Mouse (Mus musculus) cerebellum, postnatal 10 days (tissue): ENCODE results near the gene Kcnma1.
A peak's percentile ranks its signal among the peaks of the same experiment; 100 is the strongest.

Experiments used
- DNase-seq, 2 experiments: peaks; one replicate each; pipeline ENCODE4 v3.0.0; 2021; ENCODE audit warnings: mixed read lengths in 2 of 2

Kcnma1 gene

DNA sequence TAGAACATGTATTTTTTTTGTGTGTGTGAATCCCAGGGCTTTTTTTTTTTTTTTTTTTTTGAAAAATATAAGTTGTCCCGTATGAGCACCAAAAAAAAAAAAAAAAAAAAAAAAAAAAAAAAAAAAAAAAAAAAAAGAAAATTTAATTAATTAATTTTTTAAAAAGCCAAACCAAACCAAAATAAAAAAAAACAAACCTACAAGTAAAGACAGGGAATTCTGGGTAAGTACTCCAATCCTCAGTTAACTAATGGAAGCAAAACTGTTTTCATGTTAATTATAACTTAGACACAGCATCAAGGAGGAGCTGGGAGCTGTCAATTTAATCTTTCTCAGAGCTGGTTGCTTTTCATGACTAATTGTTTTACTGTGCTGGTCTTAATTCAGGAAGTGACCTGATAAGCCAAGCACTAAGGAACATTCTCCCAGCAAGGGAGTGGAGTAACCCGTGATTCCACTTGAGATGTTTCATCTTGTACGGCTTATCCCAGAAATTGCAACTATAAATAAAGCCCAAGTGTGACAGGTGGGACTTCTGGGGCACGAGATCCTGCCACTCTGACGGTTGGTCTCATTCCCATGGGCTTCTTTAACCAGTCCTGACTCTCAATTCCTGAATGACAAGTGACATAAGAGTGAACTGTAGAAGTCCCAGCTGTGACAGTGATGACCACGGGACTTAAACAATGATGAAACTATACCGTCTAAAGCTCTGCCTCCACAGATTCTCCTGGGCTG is 424.4 kb downstream of the Kcnma1 start:
- DNase-seq, result no peak

DNA sequence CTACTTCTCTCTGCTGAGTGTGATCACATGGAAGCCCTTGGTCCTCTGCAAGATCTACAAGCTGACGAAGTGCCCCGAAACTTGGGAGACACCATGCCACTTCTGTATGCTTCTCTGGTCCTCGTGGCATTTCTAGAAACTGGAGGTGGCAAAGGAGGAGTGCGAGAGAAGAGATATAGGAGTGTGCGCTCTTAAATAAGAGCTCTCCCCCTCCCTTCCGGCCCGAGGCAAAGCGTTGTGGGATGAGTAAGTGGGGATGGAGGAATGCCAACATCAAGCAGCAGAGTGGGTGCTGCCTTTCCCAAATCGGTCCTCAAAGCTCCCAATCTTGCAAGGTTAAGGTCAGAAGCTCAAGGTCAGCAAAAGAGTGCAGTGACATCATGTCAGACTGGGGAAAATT is 426.8 kb downstream of the Kcnma1 start:
- no peak for DNase-seq

DNA sequence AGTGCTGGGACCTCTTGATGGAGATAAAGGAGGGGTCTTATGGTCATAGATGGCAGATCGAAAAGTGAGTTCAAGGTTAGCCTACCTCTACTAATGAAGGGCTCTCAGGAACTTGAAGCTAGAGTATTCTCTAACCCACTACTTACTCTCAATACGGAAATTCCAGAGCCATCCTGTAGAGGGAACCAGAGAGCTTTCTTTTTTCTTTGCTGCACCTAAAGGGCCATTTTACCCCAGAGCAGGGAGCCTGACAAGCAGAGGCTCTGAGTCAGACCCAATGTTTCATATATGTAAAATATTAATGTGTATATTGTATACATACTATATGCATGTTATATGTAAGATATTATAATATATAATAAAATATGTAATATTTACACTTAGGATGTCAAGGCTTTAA is 431.1 kb downstream of the Kcnma1 start:
- peak; percentile 84 to 90 for DNase-seq

DNA sequence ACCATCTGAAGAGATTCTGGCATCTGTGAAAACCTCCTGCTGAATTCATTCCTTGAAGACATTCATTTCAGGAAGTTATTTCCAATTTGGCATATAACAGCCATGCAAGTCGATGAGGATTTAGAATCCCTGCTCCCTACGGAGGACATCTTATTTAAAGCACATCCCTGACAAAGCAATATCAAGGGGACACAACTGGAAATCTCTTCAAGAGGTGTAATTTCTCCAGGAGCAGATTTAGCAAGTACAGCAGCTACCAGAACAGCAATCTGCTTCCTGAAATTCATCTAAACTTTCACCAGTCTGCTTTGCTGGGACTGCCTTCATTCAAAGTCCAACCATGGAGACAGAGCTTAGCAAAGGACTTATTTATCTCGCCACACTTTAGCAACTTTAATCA is 433.0 kb downstream of the Kcnma1 start:
- DNase-seq, result no peak

DNA sequence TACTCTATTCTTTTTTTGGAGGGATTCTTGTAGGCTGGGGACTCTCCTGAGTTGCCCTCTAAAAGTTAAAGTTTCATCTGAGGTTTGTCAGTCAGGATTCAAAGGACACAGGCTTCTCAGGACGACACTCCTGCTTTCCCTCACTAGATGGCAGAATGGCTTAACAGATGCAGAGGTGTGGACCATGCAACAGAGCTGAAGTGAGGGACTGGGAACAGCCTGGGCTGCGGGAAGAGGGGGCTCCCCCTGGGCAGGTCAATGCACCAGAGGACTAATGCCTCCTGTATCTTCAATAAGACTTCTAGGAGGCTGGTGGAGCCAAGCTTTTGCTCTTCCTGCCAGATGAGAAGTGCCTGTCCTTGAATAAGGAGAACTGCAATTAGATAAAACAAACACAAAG is 438.3 kb downstream of the Kcnma1 start:
- DNase-seq, result peak; percentile 65 to 67

DNA sequence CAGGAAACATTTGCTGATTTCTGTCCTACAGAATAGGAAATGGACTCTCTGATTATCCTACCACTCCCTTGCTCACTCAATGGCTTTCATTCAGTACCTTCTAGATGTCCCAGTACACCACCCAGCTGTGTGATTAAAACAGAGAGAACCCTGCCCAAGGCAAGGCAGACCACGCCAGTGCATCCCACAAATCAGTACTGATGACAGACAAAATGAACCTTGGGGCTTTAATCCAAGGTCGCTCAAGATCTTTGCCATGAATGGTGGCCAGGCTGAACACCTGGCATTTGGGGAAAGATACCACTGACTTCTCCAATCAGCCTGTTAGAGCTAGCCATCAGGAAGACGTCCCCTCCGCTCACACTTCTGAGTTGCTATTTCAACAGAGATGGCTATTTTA is 440.2 kb downstream of the Kcnma1 start:
- no peak for DNase-seq

DNA sequence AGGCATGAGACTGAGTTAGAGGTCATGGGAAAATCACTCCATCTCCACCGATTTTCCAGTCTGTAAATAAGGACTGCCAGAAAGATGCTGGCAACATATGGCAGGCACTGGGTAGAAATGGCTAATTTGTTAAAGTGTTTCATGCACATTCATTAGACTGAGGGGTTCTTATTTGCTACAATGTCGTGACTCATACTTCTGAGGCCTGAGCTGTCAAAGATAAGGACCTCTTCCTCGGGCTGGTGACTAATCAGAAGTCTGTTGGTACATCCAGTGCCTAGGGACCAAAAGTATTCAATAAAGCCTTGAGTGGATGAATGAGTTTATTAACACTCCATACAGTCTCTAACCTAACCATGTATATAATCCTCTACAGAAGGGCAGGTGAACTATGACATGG is 440.9 kb downstream of the Kcnma1 start:
- no peak for DNase-seq

DNA sequence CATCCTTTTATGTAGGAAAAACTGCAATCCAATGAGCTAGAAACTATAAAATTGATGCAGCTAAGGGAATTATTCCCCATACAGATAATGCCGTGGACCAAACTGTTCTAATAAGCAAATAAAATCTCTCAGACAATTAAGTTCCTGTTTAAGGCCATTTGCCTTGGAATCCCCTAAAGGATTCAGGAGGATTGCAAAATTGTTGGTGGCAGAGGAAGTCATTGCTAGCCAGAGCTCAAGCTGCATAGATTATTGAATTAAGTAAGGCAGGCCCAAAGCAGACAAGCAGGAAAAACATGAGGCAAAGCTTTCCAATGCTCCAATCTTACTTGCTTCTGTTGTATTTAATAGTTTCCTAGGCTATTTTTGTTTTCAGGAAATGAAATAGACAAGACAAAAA is 441.5 kb downstream of the Kcnma1 start:
- DNase-seq, result no peak

DNA sequence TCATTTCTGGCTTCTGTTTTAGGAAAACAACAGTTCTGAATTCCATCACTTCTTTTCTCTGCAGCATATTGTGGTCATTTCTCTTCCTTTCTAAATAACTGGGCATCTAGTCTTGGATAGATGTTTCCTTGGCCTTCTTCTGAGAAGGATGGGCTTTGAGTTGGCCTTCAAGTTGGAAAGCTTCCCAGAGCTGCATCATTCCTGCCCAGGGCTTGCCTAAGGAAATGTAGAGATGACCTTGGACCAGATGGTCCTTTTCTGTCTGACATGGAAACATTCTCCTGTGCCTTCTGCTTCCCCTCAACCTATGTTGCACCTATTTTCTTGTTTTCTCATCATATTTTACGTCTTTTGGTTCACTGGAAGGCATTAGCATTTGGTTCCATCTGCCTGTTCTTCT is 444.0 kb downstream of the Kcnma1 start:
- DNase-seq, result peak; percentile 74 to 76

DNA sequence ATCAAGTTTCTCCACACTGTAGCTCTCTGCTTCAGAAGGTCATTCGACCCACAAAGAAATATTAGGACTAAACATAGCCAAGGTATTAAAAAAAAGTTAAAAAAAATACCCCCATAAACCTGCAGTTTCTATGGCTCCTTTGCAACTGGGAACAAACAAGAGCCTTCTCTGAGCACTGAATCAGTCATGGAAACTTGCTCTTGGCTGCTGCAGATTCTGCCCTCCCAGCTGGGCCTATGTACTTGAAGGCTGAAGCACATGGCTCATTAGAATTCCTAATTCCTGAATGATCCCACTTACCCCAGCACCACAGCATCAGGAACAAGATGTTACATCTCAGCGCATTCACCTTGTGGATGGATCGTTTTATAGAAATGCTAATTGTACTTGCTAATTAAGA is 448.4 kb downstream of the Kcnma1 start:
- DNase-seq, result no peak

DNA sequence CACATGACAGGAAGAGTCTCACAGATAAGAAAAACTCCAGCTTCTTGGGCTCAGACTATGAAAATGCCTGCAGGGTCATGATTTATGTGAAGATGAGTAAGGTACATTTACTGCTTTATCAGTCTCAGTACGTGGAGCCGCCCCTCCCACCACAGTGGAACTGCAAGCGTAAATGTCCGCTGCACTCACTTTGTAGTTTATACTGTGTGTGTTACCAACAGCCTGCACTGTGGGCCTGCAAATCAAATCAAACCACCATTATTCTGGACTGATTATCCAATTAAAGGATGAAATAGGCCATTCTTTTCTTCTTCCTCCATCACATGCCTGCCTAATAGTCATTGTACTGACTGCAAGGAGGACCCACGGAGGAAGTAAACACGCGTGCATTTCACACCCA is 449.8 kb downstream of the Kcnma1 start:
- no peak for DNase-seq

DNA sequence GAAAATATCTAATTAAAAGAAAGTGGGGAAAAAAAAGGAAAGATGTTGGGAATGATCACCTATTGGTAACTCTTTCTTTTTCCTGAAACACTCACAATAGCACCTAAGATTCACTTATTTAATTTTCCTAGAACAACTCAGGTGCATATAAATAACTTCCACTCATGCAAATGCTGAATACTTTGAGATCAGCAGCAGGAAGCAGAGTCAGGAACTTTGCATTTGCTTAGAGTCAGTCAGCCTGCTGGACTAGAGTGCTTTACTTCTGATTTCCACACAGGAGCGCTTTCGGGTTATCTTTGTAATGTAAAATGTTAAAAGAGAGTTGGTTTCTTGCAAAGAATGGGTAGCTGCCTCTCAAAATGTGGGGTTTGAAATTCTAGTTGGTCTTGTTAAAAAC is 451.1 kb downstream of the Kcnma1 start:
- DNase-seq, result no peak

DNA sequence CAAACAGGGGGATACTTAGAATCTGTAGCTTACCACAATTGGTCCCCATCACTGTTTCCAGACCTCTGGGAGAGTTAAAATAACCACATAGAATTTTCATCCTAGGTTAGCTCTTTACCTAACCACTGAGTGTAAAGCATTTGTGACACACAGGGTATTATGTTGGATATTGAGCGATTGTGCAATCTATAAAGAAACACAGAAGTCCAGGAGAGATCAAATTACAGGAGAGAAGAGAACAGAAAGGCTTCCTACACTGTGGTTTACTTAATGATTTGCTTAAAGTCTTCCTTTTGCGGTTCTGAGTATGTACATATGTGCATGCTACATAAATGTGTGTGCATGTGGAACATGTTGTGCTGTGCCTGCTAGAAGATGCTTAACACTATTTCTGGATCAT is 458.6 kb downstream of the Kcnma1 start:
- no peak for DNase-seq

DNA sequence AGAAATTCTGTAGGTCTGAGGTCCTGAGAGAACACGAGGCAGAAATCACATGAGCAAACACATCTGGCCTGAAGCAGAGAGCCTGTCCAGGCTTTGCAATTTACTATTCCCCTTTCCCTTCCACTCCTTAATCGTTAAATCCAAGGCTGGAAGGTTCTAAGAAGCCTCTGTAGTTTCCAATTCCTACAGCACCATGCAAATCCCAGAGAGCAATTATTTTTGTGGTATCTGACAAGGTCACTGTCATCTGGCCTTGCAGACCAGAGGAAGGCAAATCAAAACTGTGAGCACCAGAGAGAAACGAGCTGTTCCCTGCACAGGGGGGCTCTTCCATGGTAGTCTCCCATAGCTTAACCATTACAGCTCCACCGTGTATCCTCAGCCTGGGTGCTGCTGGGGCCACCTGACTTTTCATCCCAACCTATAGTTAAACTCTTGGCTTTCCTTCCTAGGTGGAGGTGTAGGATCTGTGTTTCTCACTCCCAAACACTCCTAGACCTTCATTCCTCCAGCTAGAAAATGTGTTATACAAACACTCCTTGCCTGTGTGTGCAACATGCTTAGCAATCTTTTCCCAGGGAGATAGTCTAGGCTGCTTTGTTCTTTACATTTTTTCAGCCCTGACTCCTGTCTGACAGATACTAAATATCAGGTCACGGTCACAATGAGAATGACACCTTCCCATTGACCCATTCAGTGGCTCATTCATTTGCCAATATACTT is 461.9 kb downstream of the Kcnma1 start:
- DNase-seq, result no peak

DNA sequence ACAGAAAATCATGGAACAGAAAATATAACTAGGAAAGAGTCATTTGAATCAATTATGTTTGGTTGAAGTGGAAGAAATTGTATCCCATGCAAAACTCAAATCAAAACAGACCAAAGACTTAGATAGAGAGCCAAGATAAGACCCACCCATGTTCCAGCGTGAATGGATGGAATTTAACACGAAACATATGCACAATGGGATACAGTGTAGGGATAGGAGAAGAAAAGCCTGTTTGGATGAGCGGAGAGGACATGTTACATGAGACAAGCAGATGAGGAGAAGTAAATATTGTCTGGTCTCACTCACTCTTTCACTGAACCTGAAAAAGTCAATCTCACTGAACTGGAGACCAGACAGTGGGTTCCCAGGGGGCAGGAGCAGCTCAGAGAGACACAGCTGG is 463.8 kb downstream of the Kcnma1 start:
- no peak for DNase-seq

DNA sequence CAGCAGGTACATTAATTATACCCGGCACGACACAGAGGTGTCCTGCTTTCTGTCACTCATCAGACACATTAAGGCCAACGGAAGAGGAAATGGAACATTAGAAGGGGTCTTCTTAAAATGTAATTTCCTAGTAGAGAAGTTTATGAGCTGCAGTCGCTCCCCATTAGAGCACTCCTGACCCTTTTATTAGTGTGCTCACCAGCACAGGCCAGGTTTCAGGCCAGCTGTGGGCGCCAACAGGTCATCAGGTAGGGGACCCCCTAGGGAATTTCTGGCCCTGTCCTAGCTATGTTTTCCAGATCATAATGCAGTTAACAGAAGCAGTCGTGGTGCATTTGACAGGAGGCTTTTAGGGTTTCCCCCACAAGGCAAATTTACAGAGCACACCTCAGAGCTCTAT is 472.2 kb downstream of the Kcnma1 start:
- no peak for DNase-seq

DNA sequence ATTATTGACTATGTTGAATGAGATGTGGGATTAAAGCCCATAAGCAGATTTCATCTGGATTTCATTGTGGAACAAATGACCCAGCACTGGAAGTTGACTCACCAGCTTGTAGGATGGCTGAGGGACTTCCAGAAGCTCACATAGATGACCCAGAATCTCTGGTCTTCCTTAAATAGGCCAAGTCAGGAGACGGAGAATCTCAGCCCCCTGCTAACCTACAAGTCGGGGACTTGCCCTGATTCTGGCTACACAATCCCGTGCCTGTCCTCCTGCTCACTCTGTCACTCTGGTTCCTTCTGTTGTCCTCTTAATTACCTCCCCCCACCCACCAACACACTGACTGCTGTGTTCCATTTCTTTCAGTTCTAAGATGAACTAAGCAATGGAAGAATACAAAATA is 474.7 kb downstream of the Kcnma1 start:
- no peak for DNase-seq

DNA sequence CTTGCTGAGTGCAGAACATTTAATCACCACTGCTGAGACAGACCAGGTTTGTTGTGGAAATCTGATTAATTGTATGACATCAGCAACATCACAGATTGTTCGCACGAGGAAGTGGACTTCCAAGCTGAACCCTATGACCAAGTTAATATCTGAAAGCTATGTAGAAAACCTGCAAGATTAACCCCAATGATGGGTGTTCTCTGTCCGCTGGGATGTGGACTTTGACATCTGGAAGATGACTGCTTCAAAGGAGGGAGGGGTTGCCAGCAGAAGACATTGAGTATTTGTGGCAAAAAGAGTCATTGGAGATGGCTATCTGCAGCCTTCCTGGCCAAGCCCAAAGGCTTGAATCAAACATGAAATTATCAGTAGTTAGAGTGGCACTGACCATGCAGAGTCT is 480.9 kb downstream of the Kcnma1 start:
- DNase-seq, result no peak

DNA sequence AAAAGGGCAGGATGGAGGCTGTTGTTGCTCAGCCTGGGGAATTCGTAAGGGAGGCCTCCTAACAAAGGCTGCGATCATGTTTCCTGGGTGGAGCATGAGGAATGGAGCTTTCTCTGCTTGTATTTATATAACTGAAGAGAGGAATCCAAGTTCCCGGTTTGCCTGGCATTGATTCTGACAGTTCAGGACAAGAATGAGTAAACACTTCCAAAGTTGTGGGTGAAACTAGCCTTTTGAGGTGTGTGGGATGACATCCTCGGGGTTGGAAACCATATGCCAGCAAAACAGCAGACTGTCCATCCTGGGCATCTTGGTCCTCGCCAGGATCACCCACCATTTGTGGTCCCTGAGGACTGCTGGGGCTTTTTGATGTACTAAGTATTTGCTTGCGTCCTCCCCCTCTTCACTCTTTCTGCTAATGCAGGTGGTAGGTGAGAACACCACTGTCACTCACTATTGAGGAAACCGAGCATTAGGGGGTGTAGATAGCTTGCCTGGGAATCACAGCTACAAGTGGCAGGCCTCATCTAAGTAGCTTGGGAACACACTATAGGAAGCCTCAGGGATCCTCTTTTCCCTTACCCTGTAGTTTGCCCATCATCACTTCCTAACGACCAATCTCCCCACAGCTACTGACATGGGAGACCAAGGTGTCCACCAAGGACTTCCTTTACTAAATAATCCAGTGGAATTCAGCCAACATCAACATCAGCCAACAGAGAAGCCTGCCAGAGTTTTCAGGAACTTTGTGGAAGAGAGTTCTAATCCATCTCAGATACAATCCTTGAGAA is 482.4 kb downstream of the Kcnma1 start:
- no peak for DNase-seq

DNA sequence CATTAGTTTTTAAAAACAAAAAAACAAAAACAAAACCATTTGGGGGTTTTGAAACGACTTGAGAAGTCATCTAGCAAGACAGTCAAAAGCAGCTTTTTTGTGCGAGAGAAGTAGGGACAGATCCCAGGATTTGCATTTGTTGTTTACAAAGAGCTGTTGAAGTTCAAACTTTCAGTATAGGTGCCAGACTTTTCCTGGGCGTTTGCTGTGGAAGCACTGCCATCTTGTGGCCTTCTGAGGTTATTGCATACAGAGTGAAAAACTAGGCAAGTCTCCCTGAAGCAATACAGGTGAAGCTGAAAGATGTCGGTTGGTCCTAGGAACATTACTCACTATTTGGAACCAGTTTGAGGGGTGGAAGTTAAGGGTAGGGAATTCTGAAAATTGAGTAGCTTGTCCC is 484.6 kb downstream of the Kcnma1 start:
- DNase-seq, result peak; percentile 73 to 80

DNA sequence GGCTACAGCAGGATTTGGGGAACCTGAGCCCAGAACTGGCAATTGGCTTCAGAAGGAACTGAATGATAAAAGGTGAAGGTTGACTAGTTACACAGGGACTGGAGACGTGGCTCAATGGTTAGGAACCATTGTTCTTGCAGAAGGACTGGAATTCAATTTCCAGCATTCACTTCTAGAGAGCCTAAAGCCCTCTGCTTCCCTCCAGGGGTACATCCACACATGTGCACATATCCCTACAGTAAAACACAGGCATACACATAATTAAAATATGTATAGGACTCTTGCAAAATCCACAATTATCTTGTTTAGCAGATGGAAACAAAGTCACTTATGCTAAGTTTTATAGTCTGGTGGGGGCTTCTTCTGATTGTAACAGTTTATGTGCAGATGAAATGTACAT is 485.1 kb downstream of the Kcnma1 start:
- DNase-seq, result no peak

DNA sequence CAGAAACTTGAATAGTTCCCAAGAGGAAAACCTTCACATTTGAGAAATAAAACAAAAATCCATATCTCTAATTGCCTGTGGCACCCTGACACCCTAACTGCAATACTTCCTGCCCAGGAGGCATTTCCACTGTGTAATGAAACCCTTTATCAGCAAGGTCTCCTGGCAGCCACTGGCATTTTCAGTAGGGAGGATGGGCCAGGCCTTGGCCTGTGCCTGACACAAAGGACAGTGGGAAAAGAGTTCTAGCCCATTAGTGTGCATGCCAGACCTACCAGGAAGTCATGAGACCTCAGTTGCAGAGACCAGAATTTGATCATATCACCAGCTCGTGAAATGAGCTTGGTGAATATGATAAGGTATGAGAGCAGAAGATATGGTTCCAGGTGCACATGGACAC is 488.4 kb downstream of the Kcnma1 start:
- no peak for DNase-seq

DNA sequence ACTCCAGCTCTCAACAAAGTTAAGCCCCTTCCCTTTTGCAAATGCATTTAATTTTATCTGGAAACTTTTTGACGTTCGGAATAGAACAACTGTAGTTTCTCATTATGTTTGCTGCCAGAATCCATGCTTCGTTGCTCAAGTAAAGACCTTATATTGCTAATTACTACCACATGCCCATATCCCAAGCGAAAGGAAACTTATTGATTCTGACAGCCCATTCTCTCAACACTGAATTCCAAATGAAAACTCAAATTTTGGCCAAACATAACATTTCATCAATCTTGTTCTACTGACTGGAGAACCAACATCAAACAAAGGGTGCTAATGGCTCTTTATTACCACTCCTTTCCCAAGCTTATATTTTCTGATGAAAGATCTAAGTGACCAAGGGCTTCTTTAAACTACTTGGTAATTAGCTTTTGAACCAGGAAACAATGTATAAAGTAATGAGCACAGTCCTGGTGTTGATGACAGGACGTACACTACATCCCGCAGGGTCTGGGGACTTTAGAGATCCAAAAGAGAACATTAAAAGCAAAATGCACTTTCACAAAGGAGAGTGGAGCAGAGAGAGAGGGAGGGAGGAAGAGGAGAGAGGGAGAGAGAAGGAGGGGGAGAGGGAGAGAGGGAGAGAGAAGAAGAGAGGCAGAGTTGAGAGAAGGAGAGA is 490.3 kb downstream of the Kcnma1 start:
- no peak for DNase-seq
